Mouse (Mus musculus) ovary, adult 18-20 months (tissue): ENCODE results near the gene Gm38431.

Source experiments
- DNase-seq: peaks from one replicate; pipeline ENCODE4 v3.0.0; 2022; ENCODE audit warnings: low spot score, mixed read lengths

The Gm38431 gene

DNA sequence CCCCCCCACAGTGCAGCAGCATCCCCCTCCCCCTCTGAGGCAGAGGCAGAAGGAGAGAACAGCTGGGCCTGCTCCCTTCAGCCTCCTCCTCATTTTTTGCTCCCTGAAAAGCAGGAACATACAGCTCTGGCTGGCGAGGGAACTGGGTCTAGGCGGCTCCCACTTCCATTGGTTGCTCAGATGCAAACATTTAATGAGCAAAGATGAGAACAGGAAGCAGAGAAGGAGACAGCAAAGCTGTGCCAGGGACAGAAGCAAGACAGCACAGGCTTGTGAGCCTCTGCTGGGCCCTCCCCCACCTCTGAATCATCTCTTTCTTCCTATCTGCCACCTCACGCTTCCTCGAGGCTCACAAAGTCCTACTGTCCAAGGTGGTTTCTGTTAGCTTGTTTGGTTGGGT, 50.5 kb downstream of the Gm38431 start:
- DNase-seq, result no peak

DNA sequence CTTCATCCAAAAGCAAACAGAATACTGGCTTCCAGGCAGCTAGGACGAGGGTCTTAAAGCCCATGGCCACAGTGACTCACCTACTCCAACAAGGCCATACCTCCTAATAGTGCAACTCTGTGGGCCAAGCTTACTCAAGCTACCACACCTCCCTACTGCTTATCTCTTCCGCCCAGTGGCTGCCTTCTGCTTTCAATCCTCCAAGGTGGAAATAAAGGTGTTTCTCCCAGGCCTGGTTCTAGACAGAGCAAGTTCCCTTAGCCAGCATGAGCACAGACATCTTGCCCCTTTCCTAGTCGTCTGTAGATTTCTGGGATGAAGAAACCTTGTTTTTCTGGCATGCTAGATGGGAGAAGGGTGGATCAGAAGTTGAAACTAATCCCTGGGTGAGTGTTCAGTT, 52.0 kb downstream of the Gm38431 start:
- DNase-seq, result no peak

DNA sequence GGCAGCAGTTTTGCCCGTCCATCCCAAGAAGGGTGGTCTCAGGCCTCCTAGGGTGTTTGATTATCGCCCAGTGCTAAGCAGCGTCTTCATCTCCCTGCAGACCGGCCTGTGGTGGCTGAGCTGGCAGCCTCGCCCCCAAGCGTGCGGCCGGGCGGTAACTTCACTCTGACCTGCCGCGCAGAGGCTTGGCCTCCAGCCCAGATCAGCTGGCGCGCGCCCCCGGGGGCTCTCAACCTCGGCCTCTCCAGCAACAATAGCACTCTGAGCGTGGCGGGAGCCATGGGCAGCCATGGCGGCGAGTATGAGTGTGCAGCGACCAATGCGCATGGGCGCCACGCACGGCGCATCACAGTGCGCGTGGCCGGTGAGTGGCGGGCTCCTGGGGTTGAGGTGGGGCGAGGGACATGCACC, 54.3 kb downstream of the Gm38431 start:
- no peak for DNase-seq

DNA sequence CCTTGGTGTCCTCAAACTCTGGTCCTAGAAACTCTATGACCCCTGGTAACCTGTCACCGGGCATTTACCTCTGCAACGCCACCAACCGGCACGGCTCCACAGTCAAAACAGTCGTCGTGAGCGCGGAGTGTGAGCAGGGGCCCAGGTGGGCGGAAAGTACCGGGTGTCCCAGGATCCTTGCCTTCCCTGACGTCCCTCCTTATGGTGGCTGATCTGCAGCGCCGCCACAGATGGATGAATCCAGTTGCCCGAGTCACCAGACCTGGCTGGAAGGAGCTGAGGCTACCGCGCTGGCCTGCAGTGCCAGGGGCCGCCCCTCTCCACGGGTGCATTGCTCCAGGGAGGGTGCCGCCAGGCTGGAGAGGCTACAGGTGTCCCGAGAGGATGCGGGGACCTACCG, 55.1 kb downstream of the Gm38431 start:
- DNase-seq, result no peak

DNA sequence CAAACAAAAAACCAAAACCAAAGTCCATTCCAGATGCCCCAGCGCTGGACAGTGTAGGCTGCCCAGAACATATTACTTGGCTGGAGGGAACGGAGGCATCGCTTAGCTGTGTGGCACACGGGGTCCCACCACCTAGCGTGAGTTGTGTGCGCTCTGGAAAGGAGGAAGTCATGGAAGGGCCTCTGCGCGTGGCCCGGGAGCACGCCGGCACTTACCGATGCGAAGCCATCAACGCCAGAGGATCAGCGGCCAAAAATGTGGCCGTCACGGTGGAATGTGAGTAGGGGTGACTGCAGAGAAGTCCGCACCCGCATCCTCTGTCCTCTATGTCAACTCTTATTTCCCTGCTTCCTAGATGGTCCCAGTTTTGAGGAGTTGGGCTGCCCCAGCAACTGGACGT, 55.6 kb downstream of the Gm38431 start:
- DNase-seq, result no peak

DNA sequence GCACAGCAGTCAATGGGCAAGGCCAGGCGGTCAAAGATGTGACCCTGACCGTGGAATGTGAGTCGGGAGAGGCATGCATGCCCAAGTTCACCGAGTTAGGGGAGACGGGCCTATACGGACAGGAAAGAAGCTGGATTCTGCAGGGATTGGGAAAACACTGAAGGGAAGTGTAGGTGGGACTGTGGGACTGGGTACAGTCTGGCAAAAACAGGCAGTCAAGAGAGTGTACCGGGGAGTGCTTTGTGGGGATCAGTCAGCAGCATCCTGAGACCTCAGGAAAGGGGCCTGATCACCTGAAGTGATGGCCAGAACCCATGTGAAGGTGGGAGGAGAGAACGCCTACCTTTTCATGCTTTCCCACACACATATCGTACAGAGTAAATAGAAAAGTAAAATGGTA, 56.2 kb downstream of the Gm38431 start:
- DNase-seq, result no peak

DNA sequence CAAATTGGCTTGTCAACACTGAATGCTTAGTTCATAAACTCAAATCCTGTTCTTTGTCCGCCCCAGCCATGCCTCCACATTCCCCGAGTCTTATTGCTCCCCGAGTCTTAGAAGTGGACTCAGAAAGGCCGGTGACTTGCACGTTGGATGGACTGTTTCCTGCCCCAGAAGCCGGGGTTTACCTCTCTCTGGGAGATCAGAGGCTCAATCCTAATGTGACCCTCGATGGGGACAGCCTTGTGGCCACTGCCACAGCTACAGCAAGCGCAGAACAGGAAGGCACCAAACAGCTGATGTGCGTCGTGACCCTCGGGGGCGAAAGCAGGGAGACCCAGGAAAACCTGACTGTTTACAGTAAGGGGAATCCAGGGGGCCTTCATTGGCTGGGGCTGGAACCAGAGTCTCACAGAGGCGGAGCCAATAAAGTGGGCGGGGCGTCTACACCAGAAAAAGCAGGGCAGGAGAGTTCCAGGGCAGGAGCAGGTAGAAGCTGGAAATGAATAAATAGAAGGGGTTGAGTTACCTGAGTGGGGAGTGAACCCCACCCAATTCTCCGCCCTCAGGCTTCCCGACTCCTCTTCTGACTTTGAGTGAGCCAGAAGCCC, 57.2 kb downstream of the Gm38431 start:
- no peak for DNase-seq

DNA sequence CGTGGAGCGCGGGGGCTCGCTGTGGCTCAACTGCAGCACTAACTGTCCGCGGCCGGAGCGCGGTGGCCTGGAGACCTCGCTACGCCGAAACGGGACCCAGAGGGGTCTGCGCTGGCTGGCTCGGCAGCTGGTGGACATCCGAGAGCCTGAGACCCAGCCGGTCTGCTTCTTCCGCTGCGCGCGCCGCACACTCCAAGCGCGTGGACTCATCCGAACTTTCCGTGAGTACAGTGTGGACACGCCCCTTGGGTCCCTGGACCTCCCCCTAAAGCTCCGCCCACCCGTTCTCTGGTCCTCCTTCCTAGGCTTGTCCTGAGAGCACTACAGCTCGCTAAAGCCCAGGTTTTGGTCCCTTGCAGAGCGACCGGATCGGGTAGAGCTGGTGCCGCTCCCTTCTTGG, 58.7 kb downstream of the Gm38431 start:
- peak; percentile 77 for DNase-seq

DNA sequence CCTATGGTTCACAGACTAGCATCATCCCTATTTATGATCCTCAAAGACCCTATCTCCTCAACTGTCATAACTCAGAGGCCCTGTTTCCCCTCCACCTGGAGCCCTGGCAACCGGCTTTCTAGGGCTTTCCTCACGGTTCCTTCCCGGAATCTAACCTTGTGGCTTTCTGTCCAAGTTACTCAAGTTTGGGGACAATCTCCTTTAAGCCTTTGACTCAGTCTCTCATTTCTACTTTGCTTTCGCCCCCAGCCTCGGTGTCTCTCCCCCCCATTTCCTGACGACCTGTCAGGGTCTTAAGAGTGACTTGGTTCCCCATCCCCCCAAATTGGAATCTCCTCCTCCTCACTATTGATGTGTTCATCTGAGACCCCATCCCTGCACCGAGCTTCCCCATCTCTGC, 59.3 kb downstream of the Gm38431 start:
- DNase-seq, result no peak

DNA sequence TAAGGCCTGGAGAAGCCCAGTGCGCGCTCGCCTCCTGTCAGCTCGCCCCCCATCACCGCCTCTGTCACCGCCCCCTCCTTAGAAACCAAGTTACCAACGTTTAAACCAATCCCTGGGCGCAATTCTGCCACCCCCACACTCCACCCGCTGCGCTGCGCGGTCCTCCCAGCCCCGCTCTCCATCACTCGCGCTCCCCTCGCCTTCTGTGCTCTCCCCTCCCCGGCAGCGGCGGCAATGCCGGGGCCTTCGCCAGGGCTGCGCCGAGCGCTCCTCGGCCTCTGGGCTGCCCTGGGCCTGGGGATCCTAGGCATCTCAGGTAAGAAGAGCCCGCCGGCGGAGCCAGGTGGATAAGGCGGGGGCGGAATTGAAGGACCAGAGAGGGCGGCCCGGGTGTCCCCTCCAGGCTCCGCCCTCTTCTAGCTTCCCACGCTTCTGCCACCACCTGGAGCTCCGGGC, 59.9 kb downstream of the Gm38431 start, which contains the start of gene Icam5:
Gene Icam5 (plus strand): TSS at position 178 of the 456 bp plus-strand sequence.
- DNase-seq, result no peak

DNA sequence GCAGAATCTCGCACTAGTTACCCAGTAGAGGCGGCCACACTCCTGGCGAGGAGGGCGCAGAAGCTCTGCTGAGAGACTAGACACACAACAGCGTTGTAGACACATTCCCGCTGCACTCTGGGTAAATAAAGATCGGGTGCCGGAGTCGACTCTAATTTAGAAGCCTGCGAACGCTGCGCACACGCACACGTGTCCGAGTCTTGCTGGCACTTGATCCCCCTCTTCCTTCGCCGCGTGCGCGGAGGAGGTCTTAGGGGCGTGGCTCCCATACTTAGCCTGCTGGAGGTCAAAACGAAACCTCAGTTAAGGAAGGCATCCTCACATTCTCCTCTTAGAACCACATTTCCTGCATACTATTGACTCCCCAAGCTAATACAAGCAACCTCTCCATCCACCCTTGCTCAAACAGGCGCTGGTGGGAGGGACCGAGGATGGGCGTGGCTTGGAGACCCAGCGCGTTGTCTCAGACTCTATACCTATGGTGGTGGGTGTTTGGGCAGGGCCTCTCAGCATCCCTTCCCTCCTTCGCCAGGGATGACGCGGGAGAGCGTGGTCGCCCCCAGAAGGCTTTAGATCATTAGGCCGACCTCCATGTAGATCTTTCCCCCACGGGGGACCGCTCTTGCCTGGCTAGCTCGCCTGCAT, 60.4 kb downstream of the Gm38431 start:
- DNase-seq, result peak; percentile 43

DNA sequence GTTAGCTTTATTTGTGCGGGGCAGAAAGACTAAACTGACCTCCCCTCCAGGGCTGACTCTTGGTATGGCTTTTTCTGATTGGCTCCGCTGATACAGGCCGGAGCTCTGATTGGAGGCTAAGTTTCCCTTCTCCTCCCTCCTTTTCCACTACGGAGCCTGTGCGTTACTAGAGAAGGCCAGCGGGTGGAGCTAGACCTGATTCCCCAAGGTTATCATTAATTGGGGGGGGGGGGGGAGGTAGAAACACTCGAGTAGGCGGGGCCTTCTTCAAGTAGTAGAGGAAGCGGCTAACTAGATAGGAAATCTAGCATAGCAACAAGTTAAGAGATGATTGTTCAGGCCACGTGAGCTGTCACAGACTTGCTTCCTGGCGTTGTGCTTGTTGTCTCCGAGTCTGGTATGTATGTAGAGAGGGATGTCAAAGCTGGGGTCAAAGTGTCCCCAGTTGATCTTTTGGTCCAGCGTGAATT, 61.0 kb downstream of the Gm38431 start:
- DNase-seq, result peak; percentile 83

DNA sequence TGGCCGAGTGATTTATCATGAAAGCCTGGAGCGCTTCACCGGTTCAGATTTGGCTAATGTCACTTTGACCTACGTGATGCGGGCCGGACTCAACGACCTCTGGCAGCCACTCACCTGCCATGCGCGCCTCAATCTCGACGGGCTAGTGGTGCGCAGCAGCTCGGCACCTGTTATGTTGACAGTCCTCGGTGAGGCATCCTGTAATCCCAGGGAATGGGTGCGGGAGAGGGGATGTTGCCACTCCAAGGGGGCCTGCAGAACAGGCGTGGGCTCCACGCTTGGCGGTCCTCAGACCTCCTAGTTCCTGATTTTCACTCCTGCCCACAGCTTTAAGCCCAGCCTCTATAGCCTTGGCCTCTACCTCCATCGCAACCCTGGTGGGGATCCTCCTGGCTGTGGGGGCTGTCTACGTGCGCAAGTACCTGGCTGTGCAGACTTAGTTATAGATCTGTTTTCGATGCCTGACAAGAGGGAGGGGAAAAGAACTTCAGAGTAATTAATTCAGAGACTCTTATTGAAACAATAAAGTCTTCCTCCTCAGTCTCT, 61.7 kb downstream of the Gm38431 start:
- DNase-seq, result no peak

DNA sequence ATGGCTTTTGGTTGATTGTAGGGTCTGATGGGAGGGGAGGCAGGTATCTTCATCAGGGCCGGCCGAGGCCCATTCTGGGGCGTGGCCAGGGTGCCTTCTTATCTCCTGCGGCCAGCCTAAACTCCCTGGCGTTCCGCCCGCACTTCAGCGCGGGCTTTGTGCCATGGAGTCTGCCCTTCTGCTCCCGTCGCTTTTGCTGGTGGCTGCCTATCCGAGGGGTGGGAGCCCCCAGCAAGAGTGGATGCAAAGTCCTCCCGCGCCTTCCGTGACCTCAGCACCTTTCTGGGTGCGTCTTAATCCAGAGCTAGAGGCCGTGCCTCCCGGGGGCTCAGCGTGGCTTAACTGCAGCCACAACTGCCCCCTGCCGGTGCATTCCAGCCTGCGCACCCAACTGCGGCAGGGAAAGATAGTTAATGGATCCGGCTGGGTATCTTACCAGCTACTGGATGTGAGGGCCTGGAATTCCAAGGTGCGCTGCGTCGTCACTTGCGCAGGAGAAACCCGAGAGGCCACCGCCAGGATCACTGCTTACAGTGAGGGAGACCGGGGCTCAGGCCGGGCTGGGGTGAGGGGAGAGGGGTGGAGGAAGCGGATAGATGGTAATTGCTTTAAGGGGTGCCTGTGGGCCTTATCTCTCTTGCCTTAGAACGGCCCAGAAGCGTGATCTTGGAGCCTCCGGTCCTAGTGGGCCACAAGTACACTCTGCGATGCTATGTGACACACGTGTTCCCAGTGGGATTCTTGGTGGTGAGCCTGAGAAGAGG, 62.3 kb downstream of the Gm38431 start, which contains the start of gene Icam4:
Gene Icam4 (plus strand): TSS at position 83 of the 764 bp plus-strand sequence.
- DNase-seq, result peak; percentile 60

DNA sequence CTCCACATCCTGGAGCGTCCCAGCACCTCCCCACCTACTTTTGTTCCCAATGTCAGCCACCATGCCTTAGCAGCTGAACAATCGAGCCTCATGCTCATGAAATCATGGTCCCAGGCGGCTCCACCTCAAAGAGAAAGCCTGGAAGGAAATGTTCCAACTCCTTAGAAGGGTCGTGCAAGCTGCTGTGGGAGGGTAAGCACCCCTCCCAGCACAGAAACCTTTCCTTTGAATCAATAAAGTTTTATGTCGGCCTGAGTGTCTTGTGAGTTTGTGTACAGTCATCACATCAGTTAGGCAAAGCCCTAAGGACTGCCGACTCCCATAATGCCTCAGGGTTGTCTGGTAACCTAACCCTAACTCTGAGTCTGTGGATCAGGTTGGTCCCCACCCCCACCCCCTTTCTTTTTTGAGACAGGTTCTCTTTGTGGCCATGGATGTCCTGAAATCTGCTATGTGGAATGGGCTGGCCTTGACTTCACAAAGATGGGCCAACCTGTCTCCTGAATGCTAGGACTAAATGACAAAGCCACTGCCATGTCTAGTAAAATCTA, 63.2 kb downstream of the Gm38431 start:
- no peak for DNase-seq

DNA sequence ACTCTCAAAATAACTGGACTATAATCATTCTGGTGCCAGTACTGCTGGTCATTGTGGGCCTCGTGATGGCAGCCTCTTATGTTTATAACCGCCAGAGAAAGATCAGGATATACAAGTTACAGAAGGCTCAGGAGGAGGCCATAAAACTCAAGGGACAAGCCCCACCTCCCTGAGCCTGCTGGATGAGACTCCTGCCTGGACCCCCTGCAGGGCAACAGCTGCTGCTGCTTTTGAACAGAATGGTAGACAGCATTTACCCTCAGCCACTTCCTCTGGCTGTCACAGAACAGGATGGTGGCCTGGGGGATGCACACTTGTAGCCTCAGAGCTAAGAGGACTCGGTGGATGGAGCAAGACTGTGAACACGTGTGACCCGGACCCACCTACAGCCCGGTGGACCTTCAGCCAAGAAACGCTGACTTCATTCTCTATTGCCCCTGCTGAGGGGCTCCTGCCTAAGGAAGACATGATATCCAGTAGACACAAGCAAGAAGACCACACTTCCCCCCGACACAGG, 64.0 kb downstream of the Gm38431 start:
- no peak for DNase-seq

DNA sequence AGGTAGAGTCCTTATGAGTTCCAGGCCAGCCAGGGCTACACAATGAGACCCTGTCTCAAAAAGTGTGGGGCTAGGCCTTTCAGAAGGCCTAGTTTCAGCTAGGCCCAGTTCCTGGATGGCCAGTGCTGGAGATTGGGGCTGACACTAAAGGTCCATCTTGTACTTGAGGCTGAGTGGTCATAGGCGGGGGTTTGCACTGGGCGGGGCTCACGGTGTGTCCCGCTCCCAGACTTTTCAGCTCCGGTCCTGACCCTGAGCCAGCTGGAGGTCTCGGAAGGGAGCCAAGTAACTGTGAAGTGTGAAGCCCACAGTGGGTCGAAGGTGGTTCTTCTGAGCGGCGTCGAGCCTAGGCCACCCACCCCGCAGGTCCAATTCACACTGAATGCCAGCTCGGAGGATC, 64.9 kb downstream of the Gm38431 start:
- DNase-seq, result no peak

DNA sequence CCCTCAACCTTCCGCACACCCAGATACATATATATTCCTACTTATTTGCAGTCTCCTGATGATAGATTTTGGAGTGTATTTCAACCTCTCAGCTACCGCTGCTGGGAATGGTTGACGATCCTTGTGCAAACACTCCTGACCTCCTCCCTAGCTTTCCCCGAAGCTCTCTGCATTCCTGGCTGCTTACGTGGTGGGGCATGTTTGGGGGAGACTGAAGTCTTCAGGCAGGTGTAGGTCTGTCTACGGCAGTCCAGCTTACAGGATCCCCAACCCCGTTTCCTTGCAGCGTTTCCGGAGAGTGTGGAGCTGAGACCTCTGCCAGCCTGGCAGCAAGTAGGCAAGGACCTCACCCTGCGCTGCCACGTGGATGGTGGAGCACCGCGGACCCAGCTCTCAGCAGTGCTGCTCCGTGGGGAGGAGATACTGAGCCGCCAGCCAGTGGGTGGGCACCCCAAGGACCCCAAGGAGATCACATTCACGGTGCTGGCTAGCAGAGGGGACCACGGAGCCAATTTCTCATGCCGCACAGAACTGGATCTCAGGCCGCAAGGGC, 66.5 kb downstream of the Gm38431 start:
- no peak for DNase-seq

DNA sequence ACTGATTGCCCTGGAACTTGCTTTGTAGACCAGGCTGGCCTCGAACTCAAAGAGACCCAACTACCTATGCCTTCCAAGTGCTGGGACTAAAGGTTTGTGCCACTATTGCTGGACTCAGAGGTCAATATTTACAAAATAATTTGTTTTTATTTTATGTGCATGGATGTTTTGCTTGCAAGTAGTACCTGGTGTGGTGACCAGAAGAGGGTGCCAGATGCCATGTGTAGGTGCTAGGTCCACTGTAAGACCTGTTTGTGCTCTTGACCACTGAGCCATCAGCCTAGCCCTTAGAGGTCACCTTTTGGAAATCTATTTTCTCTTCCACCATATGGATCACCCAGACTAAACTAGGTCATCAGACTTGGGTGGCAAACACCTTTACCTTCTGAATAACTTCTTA, 69.1 kb downstream of the Gm38431 start:
- DNase-seq, result no peak

DNA sequence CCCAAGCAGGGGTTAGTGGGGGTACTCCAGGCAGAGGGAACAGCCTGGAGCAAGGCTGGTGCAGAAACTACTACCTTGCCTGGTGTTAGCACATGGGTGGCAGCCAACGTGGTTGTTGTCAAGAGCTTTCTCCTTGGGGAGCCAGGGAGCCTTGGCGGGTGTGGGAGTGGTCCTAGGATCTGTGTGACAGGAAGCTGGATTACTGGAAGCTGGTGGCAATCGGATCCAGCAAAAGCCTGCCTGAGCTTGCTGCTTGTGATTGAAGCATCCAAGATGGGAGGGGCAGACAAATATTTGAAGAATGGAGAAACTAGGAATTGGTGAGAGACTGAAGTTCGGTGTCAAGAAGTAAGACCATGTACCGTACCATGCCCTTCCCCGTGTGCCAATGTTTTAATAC, 69.5 kb downstream of the Gm38431 start:
- DNase-seq, result no peak

DNA sequence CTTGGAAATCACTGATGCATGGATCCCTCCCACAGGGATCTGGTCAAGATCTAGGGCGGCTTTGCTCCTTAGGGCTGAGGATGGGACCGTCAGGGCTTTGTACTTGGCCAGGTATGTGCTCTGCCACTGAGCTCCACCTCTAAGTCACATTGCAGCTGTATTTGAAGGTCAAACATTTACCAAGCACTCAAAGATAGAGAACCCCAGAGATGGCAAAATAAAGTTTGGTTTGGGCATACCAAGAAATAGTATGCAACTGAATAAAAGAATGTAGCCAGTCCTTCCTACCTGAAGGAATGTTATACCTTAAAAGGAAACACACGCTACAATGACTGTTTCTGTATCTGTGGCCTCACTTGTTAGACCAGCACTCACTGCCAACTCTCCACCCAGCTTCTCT, 70.4 kb downstream of the Gm38431 start:
- DNase-seq, result no peak

DNA sequence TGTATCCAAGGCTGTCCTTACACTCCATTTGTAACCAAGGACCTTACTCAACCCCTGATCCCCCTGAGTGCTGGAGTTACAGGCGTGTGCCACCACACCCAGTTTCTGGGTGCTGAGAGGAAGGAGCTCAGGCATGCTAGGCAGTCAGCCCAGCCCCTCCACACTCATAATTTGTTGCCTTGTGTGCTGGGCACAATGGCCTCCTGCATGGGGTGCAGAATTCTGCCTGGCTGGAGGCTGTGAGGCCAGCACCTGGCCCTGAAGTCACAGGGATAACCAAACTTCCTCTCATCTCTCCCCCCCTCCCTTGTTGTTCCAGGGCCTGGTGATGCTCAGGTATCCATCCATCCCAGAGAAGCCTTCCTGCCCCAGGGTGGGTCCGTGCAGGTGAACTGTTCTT, 73.2 kb downstream of the Gm38431 start:
- no peak for DNase-seq
